Mouse (Mus musculus): Measurements from ENCODE around the gene Slpi. TPM values are rescaled to one million over a fixed set of nuclear protein-coding genes. Genes with fewer than 3 reads are reported as not detected.
"Not testable (repeated sequence)": the region's sequence is repeated elsewhere in the genome, so short reads cannot be mapped to it uniquely, and the experiment has no call there.

The Slpi gene
- polyA plus RNA-seq, 1 experiment: 1.6 TPM

GRCm38 (mm10) chr2:164356177-164356967, 32.5 kb downstream of the Slpi start:
- Histone ChIP-seq H3K9me3 (replicated peaks; ENCODE audit: control insufficient read depth, insufficient read depth, low read length, poor library complexity, severe bottlenecking) (no peaks in the 10 kb centered on the region), H3K9ac (ENCODE audit: low read depth, poor library complexity, severe bottlenecking) (no peak overlapping the region), H3K27me3 (ENCODE audit: control insufficient read depth, insufficient read depth, low read length, poor library complexity, severe bottlenecking) (no peaks in the 10 kb centered on the region; the same call in 1 of the 2 replicates), H3K27ac (ENCODE audit: insufficient read depth, low read length) (no peak overlapping the region), H3K36me3 (ENCODE audit: control insufficient read depth, insufficient read depth, low read length, poor library complexity, severe bottlenecking) (no peaks in the 10 kb centered on the region), H3K4me3 (ENCODE audit: low read depth, low read length) (no peak overlapping the region), H3K4me1 (ENCODE audit: control insufficient read depth, insufficient read depth, low read length) (no peaks in the 10 kb centered on the region)
- TF ChIP-seq POLR2A (IDR thresholded peaks at IDR 0.05; ENCODE audit: insufficient read depth, low read length): no peak
- TF ChIP-seq CTCF (IDR thresholded peaks at IDR 0.05; ENCODE audit: low read depth, low read length): no peak
- no peak for TF ChIP-seq EP300 (IDR thresholded peaks at IDR 0.05; ENCODE audit: insufficient read depth, low read depth, low read length)

GRCm38 (mm10) chr2:164353356-164353755, 35.5 kb downstream of the Slpi start:
- no peak for TF ChIP-seq CTCF (IDR thresholded peaks at IDR 0.05; ENCODE audit: low read depth, low read length)
- no peak for TF ChIP-seq EP300 (IDR thresholded peaks at IDR 0.05; ENCODE audit: insufficient read depth, low read depth, low read length)
- Histone ChIP-seq H3K36me3 (ENCODE audit: control insufficient read depth, insufficient read depth, low read length, poor library complexity, severe bottlenecking) (no peaks in the 10 kb centered on the region), H3K9me3 (replicated peaks; ENCODE audit: control insufficient read depth, insufficient read depth, low read length, poor library complexity, severe bottlenecking) (0 out of 2 replicates have a peak, but pooled peaks cover 2% of the 10 kb centered on the region), H3K4me3 (ENCODE audit: low read depth, low read length) (no peak overlapping the region), H3K27me3 (ENCODE audit: control insufficient read depth, insufficient read depth, low read length, poor library complexity, severe bottlenecking) (no peaks in the 10 kb centered on the region; the same call in 1 of the 2 replicates), H3K4me1 (ENCODE audit: control insufficient read depth, insufficient read depth, low read length) (no peaks in the 10 kb centered on the region), H3K27ac (ENCODE audit: insufficient read depth, low read length) (no peak overlapping the region), H3K9ac (ENCODE audit: low read depth, poor library complexity, severe bottlenecking) (no peak overlapping the region)

GRCm38 (mm10) chr2:164352697-164353096, 36.2 kb downstream of the Slpi start:
- Histone ChIP-seq H3K4me3 (ENCODE audit: low read depth, low read length) (no peak overlapping the region), H3K36me3 (ENCODE audit: control insufficient read depth, insufficient read depth, low read length, poor library complexity, severe bottlenecking) (no peaks in the 10 kb centered on the region), H3K9ac (ENCODE audit: low read depth, poor library complexity, severe bottlenecking) (no peak overlapping the region), H3K9me3 (replicated peaks; ENCODE audit: control insufficient read depth, insufficient read depth, low read length, poor library complexity, severe bottlenecking) (0 out of 2 replicates have a peak, but pooled peaks cover 2% of the 10 kb centered on the region), H3K4me1 (ENCODE audit: control insufficient read depth, insufficient read depth, low read length) (no peaks in the 10 kb centered on the region), H3K27me3 (ENCODE audit: control insufficient read depth, insufficient read depth, low read length, poor library complexity, severe bottlenecking) (no peaks in the 10 kb centered on the region; the same call in 1 of the 2 replicates), H3K27ac (ENCODE audit: insufficient read depth, low read length) (no peak overlapping the region)
- TF ChIP-seq POLR2A (IDR thresholded peaks at IDR 0.05; ENCODE audit: insufficient read depth, low read length): no peak
- no peak for TF ChIP-seq CTCF (IDR thresholded peaks at IDR 0.05; ENCODE audit: low read depth, low read length)

- no peak overlapping the region for H3K9ac ChIP-seq (ENCODE audit: low read depth, poor library complexity, severe bottlenecking)
- H3K4me3 ChIP-seq (ENCODE audit: low read depth, low read length): no peak overlapping the region
- no peaks in the 10 kb centered on the region; the same call in 1 of the 2 replicates for H3K27me3 ChIP-seq (ENCODE audit: control insufficient read depth, insufficient read depth, low read length, poor library complexity, severe bottlenecking)
- no peaks in the 10 kb centered on the region for H3K4me1 ChIP-seq (ENCODE audit: control insufficient read depth, insufficient read depth, low read length)
- 0 out of 2 replicates have a peak, but pooled peaks cover 2% of the 10 kb centered on the region for H3K9me3 ChIP-seq (replicated peaks; ENCODE audit: control insufficient read depth, insufficient read depth, low read length, poor library complexity, severe bottlenecking)
- TF ChIP-seq CTCF (IDR thresholded peaks at IDR 0.05; ENCODE audit: low read depth, low read length) (no peak), POLR2A (IDR thresholded peaks at IDR 0.05; ENCODE audit: insufficient read depth, low read length) (no peak), EP300 (IDR thresholded peaks at IDR 0.05; ENCODE audit: insufficient read depth, low read depth, low read length) (no peak)
- H3K27ac ChIP-seq (ENCODE audit: insufficient read depth, low read length): no peak overlapping the region
- no peaks in the 10 kb centered on the region for H3K36me3 ChIP-seq (ENCODE audit: control insufficient read depth, insufficient read depth, low read length, poor library complexity, severe bottlenecking)
Observed at GRCm38 (mm10) chr2:164348980-164349379, 39.9 kb downstream of the Slpi start.

- not testable (repeated sequence) for H3K4me3 ChIP-seq (ENCODE audit: low read depth, low read length); H3K9ac ChIP-seq (ENCODE audit: low read depth, poor library complexity, severe bottlenecking); H3K27ac ChIP-seq (ENCODE audit: insufficient read depth, low read length); H3K27me3 ChIP-seq (ENCODE audit: control insufficient read depth, insufficient read depth, low read length, poor library complexity, severe bottlenecking); H3K4me1 ChIP-seq (ENCODE audit: control insufficient read depth, insufficient read depth, low read length); H3K36me3 ChIP-seq (ENCODE audit: control insufficient read depth, insufficient read depth, low read length, poor library complexity, severe bottlenecking); H3K9me3 ChIP-seq (replicated peaks; ENCODE audit: control insufficient read depth, insufficient read depth, low read length, poor library complexity, severe bottlenecking)
Observed at GRCm38 (mm10) chr2:164347697-164348096, 41.2 kb downstream of the Slpi start.

GRCm38 (mm10) chr2:164343732-164344131, 45.2 kb downstream of the Slpi start:
- H3K9me3 ChIP-seq (replicated peaks; ENCODE audit: control insufficient read depth, insufficient read depth, low read length, poor library complexity, severe bottlenecking); H3K27ac ChIP-seq (ENCODE audit: insufficient read depth, low read length); H3K4me1 ChIP-seq (ENCODE audit: control insufficient read depth, insufficient read depth, low read length); H3K27me3 ChIP-seq (ENCODE audit: control insufficient read depth, insufficient read depth, low read length, poor library complexity, severe bottlenecking); H3K4me3 ChIP-seq (ENCODE audit: low read depth, low read length); H3K36me3 ChIP-seq (ENCODE audit: control insufficient read depth, insufficient read depth, low read length, poor library complexity, severe bottlenecking); H3K9ac ChIP-seq (ENCODE audit: low read depth, poor library complexity, severe bottlenecking): not testable (repeated sequence)

GRCm38 (mm10) chr2:164332440-164332839, 56.5 kb downstream of the Slpi start, which contains the start of gene Svs5:
Gene Svs5, plus strand, starts transcription at chr2:164332740.
- H3K4me1 ChIP-seq (ENCODE audit: control insufficient read depth, insufficient read depth, low read length); H3K9me3 ChIP-seq (replicated peaks; ENCODE audit: control insufficient read depth, insufficient read depth, low read length, poor library complexity, severe bottlenecking); H3K27me3 ChIP-seq (ENCODE audit: control insufficient read depth, insufficient read depth, low read length, poor library complexity, severe bottlenecking); H3K36me3 ChIP-seq (ENCODE audit: control insufficient read depth, insufficient read depth, low read length, poor library complexity, severe bottlenecking); H3K27ac ChIP-seq (ENCODE audit: insufficient read depth, low read length); H3K9ac ChIP-seq (ENCODE audit: low read depth, poor library complexity, severe bottlenecking); H3K4me3 ChIP-seq (ENCODE audit: low read depth, low read length): not testable (repeated sequence)
